16 mouse cellular contexts compared by ENCODE assay signal in genomic region chr14:121344928-121345327, GRCm38 (mm10). TPM values are rescaled to one million over a fixed set of nuclear protein-coding genes. Genes with fewer than 3 reads are reported as not detected.
A peak's percentile ranks its signal among the peaks of the same experiment; 100 is the strongest.
DNase-seq lines count a peak whose midpoint lies in the region; ATAC-seq lines count a peak whose summit lies in the region.
"Had no signal": no experiment of that assay in that cellular context is flagged by ENCODE, and none has a peak within 500 bp of the region (broad histone marks: within the 10 kb centered on the region; RNA-seq: fewer than 3 reads in every experiment).

No protein-coding gene starts in this region.

- ATAC-seq in heart, embryonic 13.5 days (ENCODE audit: extremely low read depth, insufficient number of reproducible peaks, low FRiP score, low TSS enrichment), result no peak
- ATAC-seq in liver, embryonic 11.5 days (replicated peaks; ENCODE audit: low FRiP score), result no peak
- peak; percentile 17 for ATAC-seq in activated CD4-positive, CD25-positive, alpha-beta regulatory T cell, adult 4 months
- no peak for ATAC-seq in stomach, embryonic 15.5 days (ENCODE audit: insufficient read depth, low FRiP score, low read depth)
- ATAC-seq: forebrain, embryonic 13.5 days; hindbrain, postnatal 0 days had no signal

- no peak overlapping the region for H3K9ac ChIP-seq in heart, embryonic 13.5 days
- no peak overlapping the region for H3K9ac ChIP-seq in liver, embryonic 11.5 days (ENCODE audit: low read depth, low read length)
- H3K9ac ChIP-seq in stomach, embryonic 15.5 days, result no peak overlapping the region
- H3K9ac ChIP-seq: forebrain, embryonic 13.5 days had no signal

- no peaks in the 10 kb centered on the region for H3K36me3 ChIP-seq in heart, embryonic 13.5 days
- H3K36me3 ChIP-seq in liver, embryonic 11.5 days (ENCODE audit: control insufficient read depth, insufficient read depth, low read length), result no peaks in the 10 kb centered on the region; the same call in 1 of the 2 replicates
- H3K36me3 ChIP-seq in stomach, embryonic 15.5 days, result no peaks in the 10 kb centered on the region

- peaks cover 97% of the 10 kb centered on the region for H3K4me1 ChIP-seq in heart, embryonic 13.5 days
- H3K4me1 ChIP-seq in liver, embryonic 11.5 days (replicated peaks; ENCODE audit: control insufficient read depth, insufficient read depth, low read length), result peaks cover 56% of the 10 kb centered on the region
- H3K4me1 ChIP-seq in stomach, embryonic 15.5 days, result peaks cover 76% of the 10 kb centered on the region

- H3K9me3 ChIP-seq in heart, embryonic 13.5 days, result no peaks in the 10 kb centered on the region
- no peaks in the 10 kb centered on the region for H3K9me3 ChIP-seq in liver, embryonic 11.5 days (ENCODE audit: control insufficient read depth, low read length)
- no peaks in the 10 kb centered on the region for H3K9me3 ChIP-seq in stomach, embryonic 15.5 days
- H3K9me3 ChIP-seq: forebrain, embryonic 13.5 days had no signal

- DNase-seq in heart, postnatal 25 days (ENCODE audit: low spot score), result no peak
- DNase-seq in liver, embryonic 11.5 days (ENCODE audit: low spot score), result no peak
- no peak for DNase-seq in liver
- DNase-seq in kidney, postnatal 14 days, result no peak
- DNase-seq: adrenal gland, postnatal 36 days; cerebellum, adult 9-10 months; gastrocnemius, adult 2 months; kidney, adult 2 months; kidney, postnatal 10 days; lung, postnatal 4 days had no signal

- H3K4me2 ChIP-seq in heart, embryonic 13.5 days, result no peak overlapping the region
- H3K4me2 ChIP-seq in liver, embryonic 11.5 days, result no peak overlapping the region
- no peak overlapping the region for H3K4me2 ChIP-seq in stomach, embryonic 15.5 days
- H3K4me2 ChIP-seq: forebrain, embryonic 13.5 days; midbrain, embryonic 11.5 days had no signal

- peak overlapping the region; percentile 29 for H3K27ac ChIP-seq in heart, embryonic 13.5 days (replicated peaks)
- H3K27ac ChIP-seq in liver, embryonic 11.5 days (ENCODE audit: low read depth, low read length), result peak overlapping the region; percentile 11; the same call in 1 of the 2 replicates
- H3K27ac ChIP-seq in stomach, embryonic 15.5 days, result peak overlapping the region; percentile 63
- H3K27ac ChIP-seq: forebrain, embryonic 13.5 days; gastrocnemius, adult 2 months; hindbrain, postnatal 0 days had no signal

- intact Hi-C loops in heart, postnatal 25 days (cut with DNase I), result no loop called here

- H3K4me3 ChIP-seq in heart, embryonic 13.5 days, result no peak overlapping the region
- H3K4me3 ChIP-seq in liver, embryonic 11.5 days (ENCODE audit: low read depth, low read length), result no peak overlapping the region
- no peak overlapping the region for H3K4me3 ChIP-seq in stomach, embryonic 15.5 days (replicated peaks)
- H3K4me3 ChIP-seq: forebrain, embryonic 13.5 days; gastrocnemius, adult 2 months had no signal

- 37% methylated on average over 5 of the region's 5 CpGs for whole genome bisulfite sequencing in heart, embryonic 13.5 days
- WGBS in liver, embryonic 11.5 days, result 58% methylated on average over 5 of the region's 5 CpGs
- 43% methylated on average over 5 of the region's 5 CpGs for WGBS in stomach, embryonic 15.5 days

- H3K27me3 ChIP-seq in heart, embryonic 13.5 days (replicated peaks), result no peaks in the 10 kb centered on the region
- no peaks in the 10 kb centered on the region for H3K27me3 ChIP-seq in liver, embryonic 11.5 days (replicated peaks; ENCODE audit: control insufficient read depth, insufficient read depth, low read length)
- no peaks in the 10 kb centered on the region for H3K27me3 ChIP-seq in stomach, embryonic 15.5 days (replicated peaks)
- H3K27me3 ChIP-seq: forebrain, embryonic 13.5 days had no signal

RNA-seq across cellular contexts. Expression of gene Stk24, which starts 34.9 kb away (rescaled TPM):
- 29.7 and 30.8 TPM in 2 replicates for polyA plus RNA-seq in heart, embryonic 13.5 days (2015; fragmentation: Nextera tagmentation; extraction: Ambion mirVana)
- 10 to 100 TPM; 67.1 to 78.4 TPM for total RNA-seq in heart, postnatal 25 days (2021)
- 51.3 and 58.2 TPM in 2 replicates for polyA plus RNA-seq in liver, embryonic 11.5 days (2014; fragmentation: Nextera tagmentation; extraction: Ambion mirVana)
- 10 to 100 TPM; 50.8 to 62.0 TPM for polyA plus RNA-seq in activated CD4-positive, CD25-positive, alpha-beta regulatory T cell, adult 4 months (2017; shearing (Covaris generic))
- polyA plus RNA-seq in stomach, embryonic 15.5 days (2015; fragmentation: Nextera tagmentation; extraction: Ambion mirVana), result 44.2 and 44.5 TPM in 2 replicates

Comparison
In these comparisons a context has a peak if more than half of its experiments do, and no peak if none do; other contexts are left out.
1. H3K27ac ChIP-seq: peak in every context shown above with its lines; median percentile 63 in stomach, embryonic 15.5 days; 29 in heart, embryonic 13.5 days; 11 in liver, embryonic 11.5 days.